Mouse (Mus musculus) CH12.LX (cell line): ENCODE results near the gene Dnm3.

Experiments used
- CTCF ChIP-seq, 2 experiments: IDR thresholded peaks in 1 of 2; conservative IDR thresholded peaks in 1 of 2; 2 replicates each; pipeline ENCODE4 v1.5.1; 2011 to 2012; ENCODE audit warnings: low read depth in 2 of 2, low read length in 2 of 2, improper control_type of control experiment in 1 of 2, inconsistent platforms in 1 of 2, mild to moderate bottlenecking in 1 of 2, moderate library complexity in 1 of 2
- HCFC1 ChIP-seq: IDR thresholded peaks from 2 replicates; pipeline ENCODE4 v1.6.1; 2012; ENCODE audit warnings: low read depth, mild to moderate bottlenecking, inconsistent platforms, low read length, improper control_type of control experiment
- IRF4 ChIP-seq: IDR thresholded peaks from 2 replicates; pipeline ENCODE4 v1.6.1; 2014; ENCODE audit warnings: low read depth, mild to moderate bottlenecking, inconsistent platforms, low read length, improper control_type of control experiment
- KAT2A ChIP-seq: IDR thresholded peaks from 2 replicates; pipeline ENCODE4 v1.6.1; 2012; ENCODE audit warnings: low read length, improper control_type of control experiment, inconsistent platforms; ENCODE audit not compliant: insufficient replicate concordance
- MAX ChIP-seq: IDR thresholded peaks from 2 replicates; pipeline ENCODE4 v1.6.1; 2011; ENCODE audit warnings: low read length, improper control_type of control experiment
- NRF1 ChIP-seq: IDR thresholded peaks from 2 replicates; pipeline ENCODE4 v1.6.1; 2014; ENCODE audit warnings: low read depth, mild to moderate bottlenecking, inconsistent platforms, low read length, improper control_type of control experiment, moderate library complexity
- POLR2A ChIP-seq: IDR thresholded peaks from 2 replicates; pipeline ENCODE4 v1.6.1; 2011; ENCODE audit warnings: low read depth, mild to moderate bottlenecking, improper control_type of control experiment, low read length
- RCOR1 ChIP-seq: conservative IDR thresholded peaks from 2 replicates; pipeline ENCODE4 v1.6.1; 2012; ENCODE audit warnings: low read depth, mild to moderate bottlenecking, inconsistent platforms, low read length, improper control_type of control experiment
- SIN3A ChIP-seq: IDR thresholded peaks from 2 replicates; pipeline ENCODE4 v1.6.1; 2012; ENCODE audit warnings: low read length, improper control_type of control experiment, inconsistent platforms

DNA sequence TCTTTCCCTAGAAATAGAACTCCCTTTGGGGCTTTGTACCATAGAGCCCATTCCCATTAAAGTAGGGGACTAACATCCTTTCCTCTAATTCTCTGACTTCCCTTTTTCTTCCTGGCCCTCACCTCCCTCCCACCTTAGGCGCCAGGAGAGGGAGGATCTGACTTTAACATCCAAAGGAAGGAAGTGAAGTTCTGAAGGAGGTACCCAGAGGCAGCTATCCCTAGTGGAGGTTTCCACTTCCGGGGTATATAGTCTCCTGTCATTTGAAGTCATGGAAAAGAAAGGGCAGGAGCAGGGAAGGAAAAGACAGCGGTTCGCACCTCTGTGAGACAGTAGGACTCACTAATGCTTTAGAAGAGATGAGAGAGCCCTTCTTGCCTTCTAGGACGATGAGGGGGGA, 478.5 kb downstream of the Dnm3 start:
- TF ChIP-seq RCOR1, result no peak
- TF ChIP-seq CTCF (conservative IDR thresholded peaks at IDR 0.05 in 1 of 2, IDR thresholded peaks at IDR 0.05 in 1 of 2; ENCODE audit: low read depth in 2 of 2, low read length in 2 of 2), result no peak
- no peak for TF ChIP-seq KAT2A
- no peak for TF ChIP-seq SIN3A
- TF ChIP-seq POLR2A, result no peak
- no peak for TF ChIP-seq MAX
- TF ChIP-seq HCFC1, result no peak
- TF ChIP-seq NRF1, result no peak
- TF ChIP-seq IRF4, result no peak
